Mouse (Mus musculus) spleen, adult 18-20 months (tissue): ENCODE measurements around the gene Ube4b.
"Not testable (repeated sequence)": the region's sequence is repeated elsewhere in the genome, so short reads cannot be mapped to it uniquely, and the experiment has no call there.

Source experiments
- DNase-seq, 2 experiments: peaks; one replicate each; pipeline ENCODE4 v3.0.0; 2022; ENCODE audit warnings: mixed read lengths in 2 of 2

Ube4b gene

DNA sequence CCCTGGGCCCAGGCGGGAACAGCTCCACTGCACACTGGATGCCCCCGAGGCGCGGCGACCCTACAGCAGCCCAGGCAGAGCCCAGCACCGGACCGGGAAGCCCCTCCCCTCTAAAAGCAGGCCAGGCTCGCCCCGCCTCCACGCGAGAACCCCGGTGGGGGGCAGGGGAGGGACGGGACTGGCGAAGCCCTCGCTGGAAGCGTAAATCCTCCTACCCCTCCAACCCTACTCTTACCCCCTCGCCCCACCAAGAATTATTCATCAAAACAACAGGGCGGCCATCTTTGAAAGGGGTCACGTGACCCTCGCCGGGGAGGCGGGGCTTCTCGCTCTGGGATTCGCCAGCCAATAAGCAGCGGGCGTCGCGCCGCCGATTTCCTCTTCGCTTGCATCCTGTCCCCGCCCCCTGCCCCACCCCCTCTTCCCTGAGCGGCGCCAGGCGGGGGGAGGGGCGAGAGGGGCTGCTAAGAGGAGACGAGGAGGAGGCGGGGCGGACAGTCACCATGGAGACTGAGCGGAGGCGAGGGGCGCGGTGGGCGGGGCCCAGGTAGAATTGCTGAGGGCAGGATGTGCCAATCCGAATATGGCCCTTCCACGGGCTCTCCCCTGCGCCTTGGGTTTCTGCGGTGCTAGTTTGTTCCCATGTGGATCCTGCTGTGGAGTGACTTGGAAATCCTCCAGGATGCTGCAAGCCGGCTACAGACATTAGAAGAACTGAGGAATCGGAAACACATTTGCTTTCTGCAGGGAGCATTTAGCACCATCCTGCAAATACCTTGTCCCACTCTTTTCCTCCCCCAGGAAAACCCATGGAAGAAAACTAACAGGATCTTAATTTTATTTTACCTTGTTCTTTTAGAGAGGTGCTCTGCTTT, at the start of gene Ube4b:
Gene Ube4b, minus strand, starts transcription at position 425 of the 875 bp plus-strand sequence.
- peak; percentile 94 to 97 for DNase-seq

DNA sequence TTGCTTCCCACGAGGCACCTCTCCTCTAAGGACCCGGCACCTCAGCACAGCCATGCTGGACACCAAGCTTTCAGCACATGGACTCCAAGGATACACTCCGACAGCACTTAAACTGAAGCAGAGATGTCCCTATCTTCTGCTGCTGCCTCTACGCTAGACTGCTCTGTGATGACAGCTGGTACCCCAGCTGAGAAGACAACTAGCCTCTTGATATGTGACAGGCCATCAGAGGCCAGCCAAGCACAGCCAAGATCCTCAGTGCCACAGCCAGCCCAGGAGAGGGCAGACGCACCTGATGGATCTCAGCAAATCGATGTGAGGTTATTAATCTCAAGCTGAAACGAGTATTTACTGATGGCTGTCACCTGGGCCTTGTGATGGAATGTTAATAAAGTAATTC, 48.5 kb upstream of the Ube4b start:
- no peak for DNase-seq

DNA sequence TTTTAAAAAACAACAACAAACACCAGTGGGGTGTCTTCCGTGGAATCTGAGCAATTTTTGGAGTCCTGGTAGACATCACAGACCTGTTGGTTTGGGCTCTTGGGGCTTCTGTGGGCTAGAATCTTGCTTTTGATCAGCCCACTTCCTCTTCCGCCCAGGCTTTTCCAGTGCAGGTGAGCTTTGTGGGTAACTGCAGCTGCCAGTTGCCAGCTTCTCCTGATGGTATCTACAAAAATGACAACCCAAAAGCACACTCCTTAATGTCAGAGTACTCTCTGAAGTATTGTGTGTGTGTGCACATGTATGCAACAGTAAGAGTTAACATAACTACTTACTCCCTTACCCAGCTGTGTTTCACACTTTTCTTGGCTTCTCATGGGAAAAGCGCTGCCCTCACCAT, 43.0 kb upstream of the Ube4b start:
- peak in 1 of 2 experiments; percentile 18 for DNase-seq

DNA sequence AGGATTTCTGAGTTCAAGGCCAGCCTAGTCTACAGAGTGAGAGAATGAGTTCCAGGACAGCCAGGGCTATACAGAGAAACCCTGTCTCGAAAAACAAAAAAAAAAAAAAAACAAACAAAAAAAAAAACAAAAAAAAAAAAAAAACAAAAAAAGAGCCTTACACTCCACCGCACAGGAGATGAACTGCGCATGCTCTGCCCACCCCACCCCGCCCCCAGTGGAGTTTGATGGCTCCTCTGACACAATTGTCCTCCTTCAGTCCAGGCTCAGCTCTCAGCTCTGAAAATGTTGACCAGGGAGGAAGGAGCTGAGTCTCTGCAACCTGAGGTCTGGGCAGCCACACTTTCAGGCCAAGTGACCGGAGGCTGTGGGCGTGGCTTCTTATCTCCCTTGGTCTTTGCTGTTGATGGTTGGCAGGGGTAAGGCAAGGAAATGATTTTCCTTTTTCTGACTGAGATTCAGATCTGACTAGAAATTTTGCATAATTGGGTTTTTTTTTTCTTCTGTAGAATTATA, 36.9 kb upstream of the Ube4b start:
- no peak for DNase-seq

DNA sequence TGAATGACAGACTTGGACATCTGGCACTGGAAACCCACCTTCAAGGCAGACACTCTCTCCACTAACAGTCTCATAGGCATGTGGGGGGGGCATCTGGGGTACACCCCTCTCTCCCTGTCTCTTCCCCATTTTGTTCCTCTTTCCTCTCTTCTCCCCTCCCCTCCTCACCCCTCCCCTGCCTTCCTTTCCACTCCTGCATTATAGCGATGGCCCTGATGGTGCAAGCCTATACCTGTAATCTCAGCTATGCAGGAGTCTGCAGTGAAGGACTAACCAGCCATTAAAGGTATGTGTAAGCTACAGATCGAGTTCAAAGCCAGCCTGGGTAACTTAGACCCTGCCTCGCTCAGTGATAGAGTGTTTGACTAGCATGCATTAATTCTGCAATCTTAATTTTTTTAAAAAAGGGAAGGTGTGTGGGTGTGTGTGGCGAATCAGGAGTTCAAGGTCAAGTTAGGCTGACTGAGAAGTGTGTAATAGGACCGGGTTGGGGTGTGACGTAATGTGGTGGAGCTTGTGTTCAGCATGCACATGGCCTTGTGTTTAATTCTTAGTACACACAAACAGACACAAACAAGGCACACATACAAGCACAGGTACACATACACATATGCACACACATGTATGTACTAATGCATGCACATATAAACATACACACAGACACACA, 35.9 kb upstream of the Ube4b start:
- no peak for DNase-seq

DNA sequence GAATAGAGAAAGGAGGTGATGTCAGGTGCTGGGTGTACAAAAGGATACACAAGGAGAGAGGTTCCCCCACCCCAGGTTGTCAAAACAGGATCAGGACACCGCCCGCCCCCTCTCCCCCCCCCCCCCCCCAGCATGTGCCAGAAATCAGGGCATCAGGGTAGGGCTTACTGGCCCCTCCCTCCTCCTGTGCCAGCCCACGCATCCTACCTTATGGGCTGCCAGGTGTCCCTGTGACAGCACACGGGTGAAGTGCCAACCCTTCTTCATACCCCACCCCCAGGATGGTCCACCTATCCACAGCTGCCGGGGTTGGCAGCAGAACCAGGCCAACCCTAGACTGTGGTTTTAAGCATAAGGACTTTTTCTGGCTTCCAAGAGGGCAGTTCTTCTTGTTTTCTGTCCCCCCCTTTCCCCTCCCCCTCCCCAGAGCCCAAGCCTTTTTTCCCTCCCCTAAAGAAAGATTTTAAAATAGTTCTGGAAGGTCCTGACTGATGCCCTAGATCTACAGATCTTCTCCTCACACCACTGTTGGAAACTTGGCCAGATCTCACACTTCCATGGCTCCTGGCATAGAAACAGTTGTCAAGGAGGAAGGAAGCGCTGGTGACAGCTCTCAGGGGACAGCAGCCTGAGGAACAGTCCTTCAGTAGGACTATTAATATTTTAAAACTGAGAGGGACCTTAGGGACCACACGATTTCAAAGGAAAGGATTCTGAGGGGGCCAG, 35.2 kb upstream of the Ube4b start:
- DNase-seq, result no peak

DNA sequence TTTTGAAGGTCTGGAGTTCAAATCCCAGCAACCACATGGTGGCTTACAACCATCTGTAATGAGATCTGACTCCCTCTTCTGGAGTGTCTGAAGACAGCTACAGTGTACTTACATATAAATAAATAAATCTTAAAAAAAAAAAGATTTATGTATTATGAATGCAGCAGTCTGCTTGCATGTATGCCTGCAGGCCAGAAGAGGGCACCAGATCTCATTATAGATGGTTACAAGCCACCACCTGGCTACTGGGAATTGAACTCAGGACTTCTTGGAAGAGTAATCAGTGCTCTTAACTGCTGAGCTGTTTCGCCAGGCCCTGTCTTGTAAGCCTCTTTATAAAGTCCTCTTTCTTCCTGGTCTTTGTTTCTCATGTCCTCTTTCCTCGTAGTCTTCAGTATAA, 33.9 kb upstream of the Ube4b start:
- not testable (repeated sequence) for DNase-seq

DNA sequence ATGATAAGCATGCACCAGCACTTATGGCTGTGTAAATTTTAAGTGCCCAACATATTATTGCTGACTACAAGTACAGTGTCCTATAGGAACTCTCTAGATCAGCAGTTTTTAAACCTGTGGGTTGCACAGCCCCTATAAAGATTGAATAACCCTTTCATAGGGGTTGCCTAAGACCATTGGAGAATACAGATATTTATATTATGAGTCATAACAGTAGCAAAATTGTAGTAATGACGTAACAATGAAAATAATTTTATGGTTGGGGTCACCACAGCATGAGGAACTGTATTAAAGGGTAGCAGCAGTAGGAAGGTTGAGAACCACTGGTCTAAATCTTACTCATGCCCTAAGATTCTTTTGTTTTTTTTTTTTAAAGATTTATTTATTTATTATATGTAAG, 32.9 kb upstream of the Ube4b start:
- DNase-seq, result no peak

DNA sequence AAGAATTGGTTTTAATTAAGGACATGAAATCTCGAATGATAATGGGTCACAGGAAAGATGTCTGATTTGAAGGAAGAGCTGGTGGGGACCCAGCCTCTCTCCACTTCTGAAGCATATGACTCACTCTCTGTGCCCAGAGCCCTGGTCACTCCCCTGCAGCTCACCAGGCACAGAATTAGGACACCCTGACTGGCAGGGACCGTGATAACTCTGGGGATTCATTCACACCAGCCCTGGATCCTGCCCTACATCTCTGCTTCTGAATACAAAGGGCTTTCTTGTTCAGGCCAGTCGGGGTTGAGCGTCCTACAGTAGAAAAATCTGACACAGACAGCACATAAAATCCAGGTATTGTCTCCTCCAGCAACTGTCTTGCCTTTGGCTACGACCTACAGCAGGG, 32.0 kb upstream of the Ube4b start:
- DNase-seq, result no peak

DNA sequence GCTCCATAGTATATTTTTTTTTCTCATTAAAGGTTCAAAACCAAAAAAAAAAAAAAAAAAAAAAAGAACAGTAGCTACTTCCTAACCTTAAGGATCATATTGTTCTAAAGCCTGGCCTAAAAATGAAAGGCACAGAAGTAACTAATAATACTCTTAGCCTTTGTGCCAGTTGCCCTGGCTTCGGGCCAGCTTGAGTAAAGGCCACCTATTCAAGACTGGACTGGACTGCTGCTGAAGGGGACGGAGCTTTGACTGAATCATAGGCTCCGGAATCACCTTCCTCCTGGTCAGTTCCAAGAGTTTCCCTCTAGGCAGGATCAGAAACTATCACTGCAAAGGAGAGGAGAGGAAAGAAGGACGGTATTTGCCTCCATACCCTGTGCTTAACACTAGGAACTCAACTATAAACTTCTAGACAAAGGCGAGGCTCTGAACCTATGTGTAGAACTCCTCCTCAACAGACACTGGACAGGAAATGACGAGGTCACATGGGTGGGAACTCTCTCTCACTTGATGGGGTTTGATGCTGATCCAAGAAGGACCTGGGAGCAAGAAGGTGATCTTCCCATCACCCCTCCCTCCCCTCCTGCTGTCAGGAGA, 31.4 kb upstream of the Ube4b start:
- no peak for DNase-seq

DNA sequence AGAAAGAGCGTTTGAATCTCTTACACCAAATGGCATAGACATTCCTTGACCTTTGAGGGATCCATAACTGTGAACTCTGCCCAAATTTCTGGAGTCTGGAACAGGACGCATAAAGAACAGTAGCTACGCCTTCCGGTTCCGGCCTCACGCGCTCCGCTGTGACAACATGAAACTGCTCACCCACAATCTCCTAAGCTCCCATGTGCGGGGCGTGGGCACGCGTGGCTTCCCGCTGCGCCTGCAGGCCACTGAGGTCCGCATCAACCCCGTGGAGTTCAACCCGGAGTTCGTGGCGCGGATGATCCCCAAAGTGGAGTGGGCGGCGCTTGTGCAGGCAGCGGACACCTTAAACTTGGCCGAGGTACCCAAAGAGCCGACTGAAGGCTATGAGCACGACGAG, 30.6 kb upstream of the Ube4b start:
- not testable (repeated sequence) for DNase-seq

DNA sequence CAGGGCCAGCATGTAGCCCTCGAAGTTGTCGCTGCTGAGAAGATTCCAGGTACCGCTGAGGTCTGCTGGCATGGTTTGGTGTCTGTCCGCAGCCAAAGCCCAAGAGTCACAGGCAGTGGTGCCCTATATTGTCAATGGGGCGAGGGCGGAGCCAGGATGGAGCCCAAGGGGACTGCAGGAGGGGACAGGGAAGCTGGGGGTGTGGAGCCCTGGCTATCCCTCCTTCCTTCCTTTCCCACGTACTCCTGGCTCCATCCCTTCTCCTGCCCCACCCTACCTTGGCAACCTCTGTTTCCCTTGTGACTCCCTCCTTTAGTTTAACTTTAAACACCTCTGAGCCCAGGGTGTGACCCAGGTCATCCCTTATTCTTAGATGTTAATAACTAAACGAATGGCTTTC, 28.3 kb upstream of the Ube4b start, which contains the start of gene Rbp7:
Gene Rbp7, minus strand, starts transcription at position 100 of the 400 bp plus-strand sequence.
- no peak for DNase-seq

DNA sequence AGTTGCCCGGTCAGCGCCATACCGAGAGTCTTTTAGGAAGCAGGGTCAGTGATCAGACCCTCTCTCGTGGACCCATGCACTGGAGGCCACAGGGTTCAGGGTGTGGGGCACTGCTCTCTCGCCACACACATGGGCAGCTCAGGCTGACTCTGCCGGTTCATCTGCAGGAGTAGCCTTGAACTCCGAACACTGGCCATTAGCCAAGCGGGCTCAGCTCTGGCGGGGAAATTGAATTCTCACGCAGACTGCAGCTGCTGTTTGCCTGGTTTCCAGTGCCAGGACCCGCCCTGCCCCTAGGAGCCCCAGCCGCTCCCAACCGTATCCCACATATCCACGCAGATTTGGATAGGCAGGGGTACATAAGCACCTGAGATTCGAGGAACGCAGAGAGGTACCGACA, 27.7 kb upstream of the Ube4b start:
- no peak for DNase-seq

DNA sequence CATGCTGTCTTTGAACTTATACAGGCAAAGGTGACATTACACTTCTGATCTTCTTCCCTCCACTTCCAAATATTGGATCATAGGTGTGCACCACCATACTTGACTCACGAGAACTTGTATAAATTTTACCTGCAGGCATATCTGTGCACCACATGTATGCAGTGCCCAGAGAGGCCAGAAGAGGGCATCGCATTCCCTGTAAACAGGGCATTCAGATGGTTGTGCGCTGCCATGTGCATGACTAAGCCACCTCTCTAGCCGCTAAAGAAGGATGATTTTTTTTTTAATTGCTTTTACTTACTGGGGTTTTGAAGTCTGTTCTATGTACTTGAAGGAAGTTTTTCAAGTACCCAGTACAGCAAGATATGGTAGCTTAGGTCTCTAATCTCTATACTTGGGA, 27.1 kb upstream of the Ube4b start:
- peak in 1 of 2 experiments; percentile 20 for DNase-seq

DNA sequence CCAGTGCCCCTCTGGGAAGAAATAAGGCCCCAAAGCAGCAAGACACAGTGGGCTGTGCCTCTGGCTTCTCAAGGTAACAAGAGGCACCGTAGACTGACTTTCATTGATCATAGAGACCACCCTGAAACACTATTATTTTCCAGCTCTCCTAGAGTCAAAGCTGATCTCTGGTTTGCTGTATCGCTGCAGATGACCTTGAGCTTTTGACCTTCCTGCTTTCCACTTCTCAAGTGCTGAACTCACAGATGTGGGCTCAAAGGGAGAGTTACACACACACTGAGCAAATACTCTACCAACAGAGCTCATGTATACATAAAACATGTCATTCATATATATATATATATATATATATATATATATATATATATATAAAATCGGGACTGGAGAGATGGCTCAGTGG, 24.1 kb upstream of the Ube4b start:
- DNase-seq, result no peak

DNA sequence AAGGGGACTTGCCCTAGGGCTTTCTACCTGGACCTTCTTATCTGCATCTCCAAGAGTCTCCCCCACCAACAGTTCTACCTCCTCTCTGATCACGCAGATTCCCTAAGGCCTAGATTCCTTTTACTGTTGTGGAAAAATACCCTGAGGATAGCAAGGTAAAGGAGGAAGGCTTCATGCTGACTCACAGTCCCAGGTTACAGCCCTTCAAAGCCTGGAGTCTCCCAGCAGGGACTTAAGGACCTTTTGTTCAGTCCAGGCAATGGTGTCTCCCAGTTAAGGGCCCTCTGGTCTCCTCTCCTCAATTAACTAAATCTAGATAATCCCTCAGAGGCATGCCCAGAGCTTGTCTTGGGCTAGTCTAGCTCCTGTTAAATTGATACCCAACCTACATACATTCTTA, 19.8 kb upstream of the Ube4b start:
- DNase-seq, result no peak

DNA sequence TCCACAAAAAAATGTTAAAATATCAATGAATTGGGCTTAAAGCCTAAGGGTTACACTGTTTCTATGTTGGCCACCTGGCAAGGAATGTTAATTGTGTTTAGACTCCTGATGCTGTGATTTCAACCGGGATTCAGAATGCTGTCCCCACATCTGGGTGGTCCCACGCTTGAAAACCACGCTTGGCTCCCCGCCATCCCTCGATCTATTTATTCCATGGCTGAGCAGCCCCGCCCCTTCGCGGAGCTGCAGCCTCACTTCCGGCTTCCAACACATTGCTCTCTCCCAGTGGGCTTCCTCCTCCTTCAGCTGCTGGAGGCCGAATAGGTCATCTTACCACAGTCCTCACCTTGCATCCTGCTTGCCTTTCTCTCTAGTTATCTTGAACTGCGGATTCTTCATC, 19.3 kb upstream of the Ube4b start:
- peak in 1 of 2 experiments; percentile 13 for DNase-seq

DNA sequence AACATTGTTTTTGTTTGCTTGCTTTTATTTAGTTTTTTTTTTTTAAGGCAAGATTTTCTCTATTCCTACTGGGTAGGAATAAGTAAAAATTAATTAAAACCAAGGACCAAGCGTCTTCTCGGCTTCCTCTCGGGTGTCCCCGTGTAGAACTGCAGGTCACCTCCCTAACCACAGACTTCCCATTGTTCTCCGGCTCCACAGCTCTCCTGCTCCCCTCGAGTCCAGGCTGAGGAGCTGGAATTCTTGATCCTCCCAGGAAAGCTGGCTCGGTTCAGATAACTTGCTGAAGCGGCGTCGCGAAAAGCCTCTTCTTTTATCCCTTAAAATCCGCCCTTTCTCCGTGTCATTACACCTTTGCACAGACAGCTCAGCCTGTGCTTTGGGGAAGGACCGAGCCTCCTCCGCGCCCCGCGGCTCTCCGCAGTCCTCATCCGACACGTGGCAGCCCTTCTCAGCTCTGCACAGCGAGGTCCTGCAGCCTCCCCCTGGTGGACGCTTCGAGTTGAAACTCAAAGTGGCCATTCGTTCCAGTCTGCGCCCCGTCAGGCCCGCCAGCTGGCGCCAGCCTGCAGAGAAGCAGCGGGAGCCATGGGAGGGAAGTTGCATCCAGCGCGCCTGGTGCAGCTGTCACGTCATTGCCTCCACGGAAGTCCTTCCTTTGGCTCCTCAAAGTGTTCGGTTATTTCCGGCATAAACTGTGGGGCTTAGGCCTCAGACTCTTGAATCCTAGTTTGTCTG, 18.6 kb upstream of the Ube4b start:
- DNase-seq, result peak; percentile 69 to 72

DNA sequence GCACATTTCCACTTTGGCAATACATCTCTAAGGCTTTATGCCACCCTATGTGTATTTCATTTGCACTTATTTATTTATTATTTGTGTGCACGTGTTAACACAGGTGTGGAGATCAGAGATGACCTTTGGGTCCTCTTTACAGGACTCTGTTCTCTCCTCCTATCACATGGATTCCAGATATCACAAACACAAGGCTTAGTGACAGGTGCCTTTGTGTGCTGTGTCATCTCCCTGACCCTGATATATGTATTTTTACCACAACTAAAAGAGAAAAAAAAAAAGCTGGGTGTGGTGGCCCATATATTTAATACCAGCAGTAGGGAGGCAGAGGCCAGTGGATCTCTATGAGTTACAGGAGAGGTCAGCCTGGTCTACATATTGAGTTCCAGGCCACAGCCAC, 17.9 kb upstream of the Ube4b start:
- no peak for DNase-seq

DNA sequence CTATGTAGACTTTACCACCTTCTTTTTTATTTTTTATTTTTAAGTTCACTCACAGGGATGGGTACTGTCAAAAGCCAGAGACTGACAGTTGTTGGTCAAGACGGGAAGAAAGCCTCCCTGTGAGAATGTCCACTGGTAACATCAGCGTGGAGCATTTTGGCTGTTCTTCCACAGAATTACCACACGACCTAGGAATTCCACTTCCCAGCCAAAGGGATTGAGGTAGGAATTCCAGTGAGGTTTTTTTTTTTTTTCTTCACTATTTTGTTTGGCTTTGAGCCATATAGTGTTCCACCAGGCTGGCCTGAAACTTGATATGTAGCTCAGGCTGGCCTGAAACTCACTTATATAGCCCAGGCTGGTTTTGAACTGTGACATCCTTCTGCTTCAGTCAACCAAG, 15.9 kb upstream of the Ube4b start:
- DNase-seq, result no peak

DNA sequence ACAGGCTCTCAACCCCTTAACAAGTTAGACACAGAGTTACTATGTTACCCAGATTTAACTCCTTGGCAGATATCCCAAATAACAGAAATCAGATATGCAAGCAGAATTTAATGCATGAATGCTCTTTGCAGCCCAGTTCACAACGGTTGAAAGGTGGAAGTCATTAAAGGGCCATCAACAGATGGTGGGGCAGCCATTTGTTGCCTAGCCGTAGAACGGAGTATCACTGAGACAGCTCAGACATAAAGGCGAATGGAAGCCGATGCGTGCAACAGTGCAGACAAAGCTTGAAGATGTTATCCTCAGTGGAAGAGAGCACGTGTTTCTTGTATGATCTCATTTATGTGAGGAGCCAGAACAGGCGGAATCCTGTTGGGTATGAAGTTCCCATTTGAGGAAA, 14.0 kb upstream of the Ube4b start:
- no peak for DNase-seq

DNA sequence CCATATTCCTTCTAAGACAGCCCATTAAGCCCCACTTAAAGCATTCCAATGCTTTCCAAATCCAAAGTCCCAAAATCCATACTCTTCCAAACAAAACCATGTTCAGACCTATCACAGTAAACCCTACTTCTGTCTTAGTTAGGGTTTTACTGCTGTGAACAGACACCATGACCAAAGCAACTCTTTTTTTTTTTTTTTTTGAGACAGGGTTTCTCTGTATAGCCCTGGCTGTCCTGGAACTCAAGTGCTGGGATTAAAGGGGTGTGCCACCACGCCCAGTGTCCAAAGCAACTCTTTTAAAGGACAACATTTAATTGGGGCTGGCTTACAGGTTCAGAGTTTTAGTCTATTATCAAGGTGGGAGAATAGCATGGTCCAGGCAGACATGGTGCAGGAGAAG, 5.3 kb upstream of the Ube4b start:
- DNase-seq, result not testable (repeated sequence)
